Mouse (Mus musculus) cerebellum, postnatal 25 days (tissue): ENCODE data around the gene Dmpk.

ENCODE experiments used
- DNase-seq, 2 experiments: peaks; one replicate each; pipeline ENCODE4 v3.0.0; 2021; ENCODE audit warnings: mixed read lengths in 2 of 2

Dmpk gene

GRCm38 (mm10) chr7:19075723-19076585 lies 7.7 kb upstream of the Dmpk start, which contains the start of gene Dmwd:
Gene Dmwd (plus strand): TSS chr7:19076227.
- peak; percentile 89 to 93 for DNase-seq

GRCm38 (mm10) chr7:19076586-19076991 lies 7.1 kb upstream of the Dmpk start:
- peak; percentile 55 to 57 for DNase-seq

- no peak for DNase-seq
Measured at GRCm38 (mm10) chr7:19077761-19078160, 5.9 kb upstream of the Dmpk start.

- DNase-seq, result no peak
Measured at GRCm38 (mm10) chr7:19078732-19079131, 4.9 kb upstream of the Dmpk start.

GRCm38 (mm10) chr7:19080451-19080950 lies 3.1 kb upstream of the Dmpk start:
- no peak for DNase-seq

GRCm38 (mm10) chr7:19082171-19082570 lies 1.5 kb upstream of the Dmpk start:
- no peak for DNase-seq

GRCm38 (mm10) chr7:19083096-19083495 lies 553 bp upstream of the Dmpk start:
- no peak for DNase-seq

- DNase-seq, result no peak
Measured at GRCm38 (mm10) chr7:19084277-19084771, 675 bp downstream of the Dmpk start.

- DNase-seq, result no peak
Measured at GRCm38 (mm10) chr7:19084921-19085473, 1.3 kb downstream of the Dmpk start.

- no peak for DNase-seq
Measured at GRCm38 (mm10) chr7:19085495-19085894, 1.8 kb downstream of the Dmpk start.

GRCm38 (mm10) chr7:19086042-19086441 lies 2.4 kb downstream of the Dmpk start:
- peak in 1 of 2 experiments; percentile 40 for DNase-seq

- no peak for DNase-seq
Measured at GRCm38 (mm10) chr7:19086760-19087159, 3.1 kb downstream of the Dmpk start.

- peak; percentile 49 to 75 for DNase-seq
Measured at GRCm38 (mm10) chr7:19088813-19089212, 5.2 kb downstream of the Dmpk start.

GRCm38 (mm10) chr7:19091913-19092312 lies 8.3 kb downstream of the Dmpk start:
- DNase-seq, result no peak

- DNase-seq, result peak in 1 of 2 experiments; percentile 41
Measured at GRCm38 (mm10) chr7:19092381-19093173, 8.9 kb downstream of the Dmpk start.

GRCm38 (mm10) chr7:19093174-19093521 lies 9.5 kb downstream of the Dmpk start:
- peak; percentile 67 to 81 for DNase-seq

GRCm38 (mm10) chr7:19093537-19094385 lies 10.1 kb downstream of the Dmpk start:
- peak; percentile 49 to 66 for DNase-seq

GRCm38 (mm10) chr7:19094471-19094825 lies 10.8 kb downstream of the Dmpk start, which contains the start of gene Six5:
Gene Six5 (plus strand): TSS chr7:19094594.
- DNase-seq, result peak in 1 of 2 experiments; percentile 44

GRCm38 (mm10) chr7:19094826-19095750 lies 11.4 kb downstream of the Dmpk start:
- peak in 1 of 2 experiments; percentile 45 for DNase-seq

- no peak for DNase-seq
Measured at GRCm38 (mm10) chr7:19095751-19096110, 12.1 kb downstream of the Dmpk start.

GRCm38 (mm10) chr7:19096421-19096976 lies 12.8 kb downstream of the Dmpk start:
- no peak for DNase-seq
